Mouse (Mus musculus) kidney, postnatal 4 days (tissue): Measurements from ENCODE around the gene Gm8797.
A peak's percentile ranks its signal among the peaks of the same experiment; 100 is the strongest.
"Not testable (repeated sequence)": the region's sequence is repeated elsewhere in the genome, so short reads cannot be mapped to it uniquely, and the experiment has no call there.

Experiments used
- DNase-seq, 2 experiments: peaks; one replicate each; pipeline ENCODE4 v3.0.0; 2021; ENCODE audit warnings: mixed read lengths in 2 of 2

Gm8797 gene

GRCm38 (mm10) chr3:5750506-5750905 is at the start of gene Gm8797:
TSS of gene Gm8797 (plus strand) at chr3:5750806.
- DNase-seq: not testable (repeated sequence)

GRCm38 (mm10) chr3:5714481-5714880 is 36.1 kb upstream of the Gm8797 start:
- DNase-seq: no peak

DNA sequence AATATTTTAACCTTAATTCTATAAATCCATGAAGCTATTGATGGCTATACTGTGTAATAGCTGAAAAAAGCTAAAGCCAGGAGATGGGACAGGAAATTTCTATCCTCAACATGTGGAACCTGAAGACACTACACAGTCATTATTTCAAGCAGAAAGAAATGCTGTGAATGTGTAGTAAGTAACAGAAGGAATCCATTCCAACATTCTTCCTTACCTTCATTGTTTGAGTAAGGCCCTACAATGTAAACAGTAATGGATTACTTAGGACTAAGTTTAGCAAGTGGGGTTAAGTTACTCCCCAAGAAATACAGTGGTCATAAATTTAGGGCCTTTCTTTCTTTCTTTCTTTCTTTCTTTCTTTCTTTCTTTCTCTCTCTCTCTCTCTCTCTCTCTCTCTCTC is 17.7 kb upstream of the Gm8797 start:
- DNase-seq: no peak

DNA sequence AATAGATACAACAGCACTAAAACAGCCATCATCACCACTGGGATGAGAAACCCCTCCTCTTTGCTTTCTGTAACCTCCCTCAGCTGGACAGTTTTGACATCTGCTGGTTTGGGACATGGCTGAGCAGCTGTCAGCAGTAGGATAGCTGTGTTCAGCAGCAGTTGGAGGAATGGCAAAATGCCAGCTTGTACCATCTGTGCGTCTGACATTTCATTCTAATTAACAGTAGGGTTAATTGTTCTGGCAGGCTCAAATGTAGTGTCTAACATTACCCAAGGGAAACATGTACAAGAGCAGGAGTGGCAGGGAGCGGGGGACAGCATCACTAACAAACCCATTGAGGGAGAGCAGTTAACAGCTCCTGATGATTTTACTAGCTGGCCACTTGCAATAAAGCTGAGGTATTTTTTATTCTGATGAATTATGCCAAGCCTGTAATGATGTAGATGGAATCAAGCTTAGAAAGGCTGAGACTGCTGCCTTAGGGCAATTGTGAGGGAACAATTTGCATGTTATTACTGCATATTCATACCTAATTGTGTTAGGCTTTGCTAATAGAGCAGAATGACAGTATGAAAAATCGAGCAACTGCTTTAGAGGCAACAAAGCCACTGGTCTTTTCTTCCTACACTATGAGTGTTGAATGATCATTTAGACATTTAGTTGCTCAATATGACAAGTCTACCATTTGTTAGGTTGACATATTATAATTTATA is 4.3 kb downstream of the Gm8797 start:
- DNase-seq: peak; percentile 1 to 2

DNA sequence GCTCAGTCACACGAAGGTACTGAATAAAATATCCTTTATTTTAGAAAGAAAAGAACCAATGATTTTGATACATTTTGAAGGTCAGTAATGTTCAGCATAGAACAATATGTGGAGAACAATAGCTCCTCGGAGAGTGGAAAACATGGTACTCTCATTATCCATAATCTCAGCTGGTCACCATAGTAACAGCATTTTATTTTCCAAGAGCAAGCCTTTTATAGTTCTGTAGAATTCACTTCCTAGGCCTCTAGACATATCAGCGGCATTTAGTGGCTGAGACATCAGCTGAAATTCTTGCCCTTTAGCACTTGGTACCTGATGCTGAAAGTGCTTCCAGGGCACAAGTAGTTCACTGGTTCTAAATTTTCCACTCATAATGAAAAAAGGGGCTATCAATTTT is 15.7 kb downstream of the Gm8797 start:
- DNase-seq: no peak

DNA sequence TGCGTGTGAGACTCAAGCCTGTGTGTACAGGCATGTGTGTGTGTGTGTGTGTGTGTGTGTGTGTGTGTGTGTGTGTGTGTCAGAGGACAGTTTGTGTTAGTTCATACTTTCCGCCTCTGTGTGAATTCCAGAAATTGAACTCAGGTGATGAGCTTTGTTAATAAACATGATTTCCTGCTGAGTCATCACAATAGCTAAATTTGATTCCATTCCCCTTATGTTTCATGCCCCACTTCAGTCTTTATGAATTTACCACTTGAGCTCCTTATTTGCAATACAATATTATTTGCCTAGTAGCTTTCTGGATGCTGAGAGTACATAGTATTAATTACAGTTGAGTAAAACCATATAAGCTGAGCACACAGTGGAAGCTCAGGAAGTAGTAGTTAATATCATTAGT is 26.3 kb downstream of the Gm8797 start:
- no peak for DNase-seq
